Mouse (Mus musculus): ENCODE results near the gene Stard10.
A peak's percentile ranks its signal among the peaks of the same experiment; 100 is the strongest.

The Stard10 gene

GRCm38 (mm10) chr7:101332045-101332831 lies 15.4 kb downstream of the Stard10 start:
- no peak for DNase-seq

GRCm38 (mm10) chr7:101335228-101335627 lies 18.3 kb downstream of the Stard10 start:
- peak; percentile 56 to 57 for DNase-seq

GRCm38 (mm10) chr7:101336686-101337085 lies 19.8 kb downstream of the Stard10 start:
- no peak for DNase-seq

GRCm38 (mm10) chr7:101337401-101337800 lies 20.5 kb downstream of the Stard10 start:
- DNase-seq: peak; percentile 56 to 71

- DNase-seq: no peak
Measured at GRCm38 (mm10) chr7:101341405-101341804, 24.5 kb downstream of the Stard10 start.

- DNase-seq: no peak
Measured at GRCm38 (mm10) chr7:101343135-101343534, 26.2 kb downstream of the Stard10 start.

- no peak for DNase-seq
Measured at GRCm38 (mm10) chr7:101344892-101345291, 28.0 kb downstream of the Stard10 start.

- DNase-seq: no peak
Measured at GRCm38 (mm10) chr7:101346991-101347390, 30.1 kb downstream of the Stard10 start.

GRCm38 (mm10) chr7:101347767-101348270 lies 30.9 kb downstream of the Stard10 start, which contains the start of gene Arap1:
Gene Arap1 (plus strand): TSS chr7:101348067.
- peak; percentile 46 to 51 for DNase-seq

- DNase-seq: no peak
Measured at GRCm38 (mm10) chr7:101348312-101348711, 31.4 kb downstream of the Stard10 start.

GRCm38 (mm10) chr7:101349861-101350260 lies 33.0 kb downstream of the Stard10 start:
- DNase-seq: peak; percentile 33 to 47

- DNase-seq: no peak
Measured at GRCm38 (mm10) chr7:101352404-101352803, 35.5 kb downstream of the Stard10 start.

GRCm38 (mm10) chr7:101354423-101354822 lies 37.5 kb downstream of the Stard10 start:
- no peak for DNase-seq

- no peak for DNase-seq
Measured at GRCm38 (mm10) chr7:101355551-101356100, 38.7 kb downstream of the Stard10 start.

GRCm38 (mm10) chr7:101356868-101357267 lies 40.0 kb downstream of the Stard10 start:
- no peak for DNase-seq

GRCm38 (mm10) chr7:101360406-101360805 lies 43.5 kb downstream of the Stard10 start:
- no peak for DNase-seq

GRCm38 (mm10) chr7:101361021-101361420 lies 44.1 kb downstream of the Stard10 start:
- no peak for DNase-seq

GRCm38 (mm10) chr7:101361767-101362166 lies 44.9 kb downstream of the Stard10 start:
- no peak for DNase-seq

- DNase-seq: no peak
Measured at GRCm38 (mm10) chr7:101362791-101363191, 45.9 kb downstream of the Stard10 start.

- DNase-seq: no peak
Measured at GRCm38 (mm10) chr7:101363914-101364313, 47.0 kb downstream of the Stard10 start.

GRCm38 (mm10) chr7:101367901-101368852 lies 51.3 kb downstream of the Stard10 start:
- no peak for DNase-seq

- no peak for DNase-seq
Measured at GRCm38 (mm10) chr7:101369666-101370065, 52.8 kb downstream of the Stard10 start.

GRCm38 (mm10) chr7:101373082-101373481 lies 56.2 kb downstream of the Stard10 start:
- DNase-seq: no peak

Measured in cerebellum, postnatal 14 days (tissue).